In the genomic region with DNA sequence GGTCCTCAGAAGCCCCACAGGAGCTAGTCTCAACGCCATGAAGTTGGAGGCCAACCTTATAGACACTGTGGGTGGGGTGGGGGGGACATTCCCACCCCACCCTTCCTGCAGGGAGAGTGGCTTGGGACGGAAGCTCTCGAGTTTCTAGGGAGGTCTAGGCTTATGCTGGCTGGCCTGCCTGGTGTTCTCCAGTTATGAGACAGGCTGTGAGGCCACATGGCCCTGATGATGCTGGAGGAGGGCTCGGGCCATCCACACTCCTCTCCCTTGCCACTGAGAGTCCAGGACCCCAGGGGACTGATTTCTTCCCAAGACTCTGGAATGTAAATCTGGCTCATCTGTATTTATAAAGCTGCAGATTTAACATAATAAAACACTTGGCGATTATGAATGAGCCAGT, we compare ENCODE assay signal across 1 mouse cellular context.
TF ChIP-seq lines count a peak whose summit lies in the region.

No protein-coding gene starts in this region.

TF ChIP-seq in ES-E14, 5 proteins besides CTCF, POLR2A, EP300 and RAD21:
- no peak for TF ChIP-seq ZNF384 (IDR thresholded peaks at IDR 0.05; ENCODE audit: low read depth, low read length)
- no peak for TF ChIP-seq HCFC1 (IDR thresholded peaks at IDR 0.05; ENCODE audit: borderline replicate concordance, insufficient read depth, low read length)
- no peak for TF ChIP-seq MAFK (IDR thresholded peaks at IDR 0.05; ENCODE audit: insufficient read depth, low read depth, low read length)
- TF ChIP-seq ZC3H11A (IDR thresholded peaks at IDR 0.05; ENCODE audit: borderline replicate concordance, low read depth, low read length): no peak
- TF ChIP-seq CHD2 (IDR thresholded peaks at IDR 0.05; ENCODE audit: low read depth, low read length): no peak
